13 mouse cellular contexts compared by ENCODE assay signal in genomic region chr10:118096223-118096622, GRCm38 (mm10). TPM values are rescaled to one million over a fixed set of nuclear protein-coding genes. Genes with fewer than 3 reads are reported as not detected.
DNase-seq lines count a peak whose midpoint lies in the region; ATAC-seq lines count a peak whose summit lies in the region.
"Had no signal": no experiment of that assay in that cellular context is flagged by ENCODE, and none has a peak within 500 bp of the region (broad histone marks: within the 10 kb centered on the region; RNA-seq: fewer than 3 reads in every experiment).

No protein-coding gene starts in this region.

- peak; percentile 9; the same call in 1 of the 2 replicates for ATAC-seq in neutrophil, adult 5-6 weeks (ENCODE audit: extremely low read depth, insufficient number of reproducible peaks, low FRiP score, poor library complexity, severe bottlenecking)
- ATAC-seq in frontal cortex, adult (ENCODE audit: low TSS enrichment): no peak
- ATAC-seq: forebrain, embryonic 15.5 days; hindbrain, embryonic 16.5 days had no signal

- peak; percentile 43 for DNase-seq in lung, postnatal 25 days (ENCODE audit: low spot score)
- no peak for DNase-seq in lung, postnatal 4 days
- DNase-seq in T-cell, adult 2 months (ENCODE audit: low spot score): peak; percentile 33
- peak; percentile 79 for DNase-seq in induced T-regulatory cell, adult 2 months (ENCODE audit: low read depth)
- DNase-seq in ovary, postnatal 14 days (ENCODE audit: low spot score): no peak
- DNase-seq: adrenal gland, adult 2 months; cerebellum, adult 8-10 months; kidney, adult 18-20 months; kidney, postnatal 14 days had no signal

RNA-seq across cellular contexts. Expression of gene Mdm1, which starts 45.4 kb away (rescaled TPM):
- 67.0 and 74.5 TPM in 2 replicates for total RNA-seq in neutrophil, adult 5-6 weeks (2017)

Comparison
In these comparisons a context has a peak if more than half of its experiments do, and no peak if none do; other contexts are left out.
1. DNase-seq: peak in lung, postnatal 25 days (single experiment), T-cell, adult 2 months (single experiment) and induced T-regulatory cell, adult 2 months (single experiment); none in lung, postnatal 4 days (0 of 2) and ovary, postnatal 14 days (single experiment).